ENCODE assay signal across 21 mouse cellular contexts in genomic region chr16:92401206-92401605, GRCm38 (mm10). TPM values are rescaled to one million over a fixed set of nuclear protein-coding genes. Genes with fewer than 3 reads are reported as not detected.
DNase-seq lines count a peak whose midpoint lies in the region; ATAC-seq and TF ChIP-seq lines count a peak whose summit lies in the region.
"Had no signal": no experiment of that assay in that cellular context is flagged by ENCODE, and none has a peak within 500 bp of the region (broad histone marks: within the 10 kb centered on the region; RNA-seq: fewer than 3 reads in every experiment).

No protein-coding gene starts in this region.

- H3K4me3 ChIP-seq in heart, embryonic 11.5 days (ENCODE audit: low read depth, low read length), result no peak overlapping the region
- no peak overlapping the region for H3K4me3 ChIP-seq in midbrain, embryonic 10.5 days
- H3K4me3 ChIP-seq in midbrain, postnatal 0 days (ENCODE audit: low read depth, low read length), result no peak overlapping the region
- H3K4me3 ChIP-seq: heart, embryonic 15.5 days; hindbrain, embryonic 13.5 days; neural tube, embryonic 12.5 days had no signal

- ATAC-seq in heart, embryonic 11.5 days (replicated peaks; ENCODE audit: insufficient number of reproducible peaks, low FRiP score, low TSS enrichment), result no peak
- ATAC-seq in midbrain, postnatal 0 days (ENCODE audit: low FRiP score), result no peak
- ATAC-seq: CD4-positive, CD25-positive, alpha-beta regulatory T cell, adult 4 months; intestine, postnatal 0 days had no signal

- no peaks in the 10 kb centered on the region for H3K9me3 ChIP-seq in heart, embryonic 11.5 days (replicated peaks; ENCODE audit: control insufficient read depth, low read length)
- H3K9me3 ChIP-seq in midbrain, embryonic 10.5 days (replicated peaks), result no peaks in the 10 kb centered on the region
- no peaks in the 10 kb centered on the region for H3K9me3 ChIP-seq in midbrain, postnatal 0 days (ENCODE audit: low read length)
- H3K9me3 ChIP-seq: heart, embryonic 15.5 days; hindbrain, embryonic 13.5 days; neural tube, embryonic 12.5 days had no signal

- WGBS in heart, embryonic 11.5 days (ENCODE audit: insufficient replicate concordance), result 50% methylated on average over 10 of the region's 10 CpGs
- WGBS in midbrain, embryonic 10.5 days, result 59% methylated on average over 10 of the region's 10 CpGs
- WGBS in midbrain, postnatal 0 days, result 42% methylated on average over 10 of the region's 10 CpGs

- TF ChIP-seq CTCF in midbrain, postnatal 0 days (IDR thresholded peaks at IDR 0.05), result no peak

- H3K4me1 ChIP-seq in heart, embryonic 11.5 days (ENCODE audit: control insufficient read depth, insufficient read depth, low read length), result peaks cover 55% of the 10 kb centered on the region
- H3K4me1 ChIP-seq in midbrain, embryonic 10.5 days, result peaks cover 59% of the 10 kb centered on the region
- H3K4me1 ChIP-seq in midbrain, postnatal 0 days (ENCODE audit: insufficient read depth, low read length), result peaks cover 21% of the 10 kb centered on the region

- no peak for DNase-seq in heart, adult 11 months
- no peak for DNase-seq in midbrain, embryonic 10.5 days (ENCODE audit: low spot score)
- no peak for DNase-seq in midbrain, postnatal 0 days (ENCODE audit: low spot score)
- DNase-seq in fat pad, adult 2 months (ENCODE audit: extremely low read depth, low read depth, low spot score), result peak; percentile 54
- no peak for DNase-seq in left cerebral cortex, postnatal 4 days
- no peak for DNase-seq in kidney, adult 18-20 months
- DNase-seq: cerebellum, adult 11-12 months; cerebellum, postnatal 36 days; gastrocnemius, postnatal 14 days; kidney, postnatal 10 days; right cerebral cortex, postnatal 14 days had no signal

- H3K9ac ChIP-seq in heart, embryonic 11.5 days (ENCODE audit: low read depth, low read length), result 0 out of 2 replicates have a peak overlapping the region, but pooled peaks have one; percentile 23
- no peak overlapping the region for H3K9ac ChIP-seq in midbrain, postnatal 0 days (replicated peaks; ENCODE audit: low read length, poor library complexity, severe bottlenecking)
- H3K9ac ChIP-seq: neural tube, embryonic 12.5 days had no signal

- no peak overlapping the region for H3K4me2 ChIP-seq in heart, embryonic 11.5 days
- H3K4me2 ChIP-seq in midbrain, postnatal 0 days (ENCODE audit: low read depth, low read length, poor library complexity, severe bottlenecking), result no peak overlapping the region

- intact Hi-C loops in left cerebral cortex, postnatal 4 days (cut with DNase I), result no loop called here

- H3K27me3 ChIP-seq in heart, embryonic 11.5 days (ENCODE audit: control insufficient read depth, insufficient read depth, low read length), result no peaks in the 10 kb centered on the region
- H3K27me3 ChIP-seq in midbrain, embryonic 10.5 days (ENCODE audit: low read depth, poor library complexity, severe bottlenecking), result peaks cover 27% of the 10 kb centered on the region
- no peaks in the 10 kb centered on the region for H3K27me3 ChIP-seq in midbrain, postnatal 0 days (ENCODE audit: insufficient read depth, low read length)
- H3K27me3 ChIP-seq: heart, embryonic 15.5 days; neural tube, embryonic 12.5 days had no signal

- peaks cover 6% of the 10 kb centered on the region for H3K36me3 ChIP-seq in heart, embryonic 11.5 days (ENCODE audit: control insufficient read depth, insufficient read depth, low read length)
- H3K36me3 ChIP-seq in midbrain, embryonic 10.5 days, result peaks cover 11% of the 10 kb centered on the region
- H3K36me3 ChIP-seq in midbrain, postnatal 0 days (ENCODE audit: insufficient read depth, low read length), result 0 out of 2 replicates have a peak, but pooled peaks cover 6% of the 10 kb centered on the region

- peak overlapping the region; percentile 4; the same call in 1 of the 2 replicates for H3K27ac ChIP-seq in heart, embryonic 11.5 days (ENCODE audit: low read depth, low read length)
- H3K27ac ChIP-seq in midbrain, embryonic 10.5 days (replicated peaks), result peak overlapping the region; percentile 49; the same call in 1 of the 2 replicates
- H3K27ac ChIP-seq in midbrain, postnatal 0 days (ENCODE audit: low read depth, low read length), result no peak overlapping the region
- H3K27ac ChIP-seq: neural tube, embryonic 12.5 days had no signal

RNA-seq across cellular contexts. Expression of gene Kcne1, which starts 41.9 kb away (rescaled TPM):
- 64.5 TPM in 2 replicates for polyA plus RNA-seq in heart, embryonic 11.5 days (2014; fragmentation: Nextera tagmentation; extraction: Ambion mirVana)
- 0.41 and 0.55 TPM in 2 replicates for polyA plus RNA-seq in midbrain, embryonic 10.5 days (2016; fragmentation: Nextera tagmentation; extraction: Ambion mirVana)
- 1.7 TPM in 1 of 2 replicates, not detected in the other for total RNA-seq in midbrain, postnatal 0 days (2014; rRNA removed)
- polyA plus RNA-seq in midbrain, postnatal 0 days (2015; fragmentation: Nextera tagmentation; extraction: Ambion mirVana), result 0.40 TPM in 1 of 2 replicates, not detected in the other
- not detected for total RNA-seq in left cerebral cortex, postnatal 4 days (2021)
- total RNA-seq: gastrocnemius, postnatal 14 days; layer of hippocampus, adult 8-10 months; left cerebral cortex, adult 2 months; MEL had no signal
- polyA plus RNA-seq: CD4-positive, CD25-positive, alpha-beta regulatory T cell, adult 4 months; intestine, postnatal 0 days; liver, embryonic 11.5 days; neural tube, embryonic 12.5 days had no signal

Comparison
In these comparisons a context has a peak if more than half of its experiments do, and no peak if none do; other contexts are left out.
1. RNA of gene Kcne1, which starts 41.9 kb away (polyA plus RNA-seq): 64.5 TPM in heart, embryonic 11.5 days; 0.41 to 0.55 TPM in midbrain, embryonic 10.5 days and 0.40 TPM in midbrain, postnatal 0 days; every median in the first group is over 10 times any median in the second.